Mouse (Mus musculus) T-cell, adult 2 months (primary cell): ENCODE data around the gene Cnpy4.
"Not testable (repeated sequence)": the region's sequence is repeated elsewhere in the genome, so short reads cannot be mapped to it uniquely, and the experiment has no call there.

ENCODE experiments used
- DNase-seq: peaks from one replicate; pipeline ENCODE4 v3.0.0; 2022; ENCODE audit warnings: low spot score

Cnpy4 gene

GRCm38 (mm10) chr5:138202086-138202485 lies 14.8 kb downstream of the Cnpy4 start:
- no peak for DNase-seq

DNA sequence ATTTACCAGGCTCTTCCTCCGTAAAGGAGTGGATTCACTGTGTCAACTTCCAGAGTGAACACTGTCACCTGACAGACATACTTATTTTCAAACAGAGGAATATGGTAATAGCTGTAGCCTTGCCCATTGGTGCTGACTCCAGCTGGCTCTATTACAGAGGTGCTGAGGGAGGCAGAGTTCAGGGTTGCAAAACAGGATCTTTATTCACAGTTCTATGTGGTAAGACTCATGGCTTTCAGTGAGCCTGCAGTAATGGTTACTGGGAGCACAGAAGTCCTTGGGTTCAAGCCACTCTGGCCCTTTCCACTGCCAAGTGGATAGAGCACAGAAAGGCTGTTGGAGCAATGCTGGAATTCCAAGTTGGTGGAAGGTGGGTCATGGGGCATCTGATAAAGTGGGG lies 20.0 kb downstream of the Cnpy4 start:
- no peak for DNase-seq

DNA sequence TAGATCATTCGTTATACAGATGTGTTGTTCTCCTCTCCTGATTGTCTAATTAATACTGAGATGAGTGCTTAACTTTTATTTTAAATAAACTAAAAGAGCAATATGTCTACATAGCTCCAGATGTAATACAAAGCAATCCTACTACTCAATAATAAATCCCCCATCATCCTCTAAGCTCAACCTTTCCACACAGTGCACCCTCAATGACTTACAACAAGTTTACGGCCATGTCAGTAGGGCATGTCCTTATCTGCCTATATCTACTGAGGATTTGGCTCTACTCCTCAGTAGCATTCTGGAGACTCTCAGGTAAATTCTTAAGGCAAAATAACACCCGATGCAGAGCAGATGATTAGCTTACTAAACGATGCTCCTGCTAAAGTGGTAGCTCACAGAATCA lies 20.6 kb downstream of the Cnpy4 start:
- DNase-seq = no peak

DNA sequence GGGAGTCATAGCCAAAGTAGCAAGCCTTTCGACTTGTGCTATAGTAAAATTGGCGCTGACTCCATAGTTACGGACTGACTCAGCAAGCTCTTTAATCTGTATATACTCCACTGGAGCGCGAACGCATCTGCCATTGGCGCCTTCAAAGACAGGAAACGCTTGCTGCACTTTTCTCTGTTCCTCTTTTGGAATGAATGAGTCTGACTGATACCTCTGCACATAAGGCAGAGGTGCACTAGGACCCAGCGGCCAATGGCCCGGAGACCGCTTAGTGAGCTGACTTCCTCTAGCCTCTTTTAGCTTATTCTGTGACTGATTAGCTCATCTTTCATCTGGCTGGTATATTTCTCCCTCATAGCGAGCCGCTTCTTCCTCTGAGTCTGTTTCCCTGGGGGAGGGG lies 29.3 kb downstream of the Cnpy4 start:
- not testable (repeated sequence) for DNase-seq

DNA sequence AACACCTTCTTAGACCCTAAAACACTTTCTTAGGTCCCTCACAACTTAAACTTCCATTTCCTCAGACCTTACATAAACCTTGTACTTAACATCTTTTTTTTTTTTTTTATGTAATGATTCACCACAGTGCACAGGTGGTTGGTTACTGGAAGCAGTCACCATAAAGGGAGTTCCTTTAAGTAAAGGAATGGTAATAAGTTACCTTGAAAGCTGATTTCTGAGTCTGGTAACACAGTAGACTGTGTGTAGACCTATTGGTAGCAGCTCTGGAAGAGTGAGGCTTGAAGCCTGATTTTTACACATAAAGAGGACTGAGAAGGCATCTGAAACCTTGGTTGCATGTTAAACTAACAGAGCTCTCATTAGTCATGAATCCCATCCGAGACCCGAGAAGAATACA lies 32.6 kb downstream of the Cnpy4 start:
- no peak for DNase-seq

GRCm38 (mm10) chr5:138222111-138222510 lies 34.8 kb downstream of the Cnpy4 start:
- DNase-seq = peak; percentile 63

DNA sequence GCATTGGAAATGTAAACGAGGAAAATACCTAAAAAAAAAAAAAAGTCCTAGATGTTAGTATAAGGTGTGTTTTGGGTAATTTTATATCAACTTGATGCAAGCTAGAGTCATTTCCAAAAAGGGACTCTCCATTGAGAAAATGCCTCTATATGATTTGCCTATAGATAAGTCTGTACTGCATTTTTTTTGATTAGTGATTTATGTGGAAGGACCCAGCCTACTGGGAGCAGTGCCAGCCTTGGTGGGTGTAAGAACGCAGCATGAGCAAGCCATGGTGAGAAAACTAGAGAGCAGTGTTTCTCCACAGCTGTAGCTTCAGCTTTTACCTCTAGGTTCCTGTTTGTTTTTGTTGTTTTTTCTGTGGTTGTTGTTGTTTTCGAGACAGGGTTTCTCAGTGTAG lies 36.0 kb downstream of the Cnpy4 start:
- no peak for DNase-seq

GRCm38 (mm10) chr5:138225700-138226099 lies 38.4 kb downstream of the Cnpy4 start, which contains the start of gene Nxpe5:
Gene Nxpe5 (plus strand): TSS chr5:138225898.
- no peak for DNase-seq

DNA sequence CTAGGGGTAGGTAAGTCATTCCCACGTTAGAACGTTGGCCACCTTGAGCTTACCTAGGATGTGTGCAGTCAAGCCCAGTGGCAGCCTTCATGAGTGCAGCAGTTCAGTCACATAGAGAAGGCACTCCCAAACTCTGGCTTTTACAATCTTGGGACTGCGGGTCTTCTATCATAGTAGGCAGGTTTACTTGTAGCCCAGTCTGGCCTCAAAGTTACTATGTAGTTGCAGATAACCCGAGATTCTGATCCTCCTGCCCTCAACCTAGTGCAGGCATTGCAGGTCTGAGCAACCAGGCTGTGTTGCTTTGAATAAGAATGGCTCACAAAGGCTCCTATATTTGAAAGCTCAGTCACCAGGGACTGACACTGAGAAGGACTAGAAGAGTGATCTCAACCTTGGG lies 39.2 kb downstream of the Cnpy4 start:
- DNase-seq = no peak

DNA sequence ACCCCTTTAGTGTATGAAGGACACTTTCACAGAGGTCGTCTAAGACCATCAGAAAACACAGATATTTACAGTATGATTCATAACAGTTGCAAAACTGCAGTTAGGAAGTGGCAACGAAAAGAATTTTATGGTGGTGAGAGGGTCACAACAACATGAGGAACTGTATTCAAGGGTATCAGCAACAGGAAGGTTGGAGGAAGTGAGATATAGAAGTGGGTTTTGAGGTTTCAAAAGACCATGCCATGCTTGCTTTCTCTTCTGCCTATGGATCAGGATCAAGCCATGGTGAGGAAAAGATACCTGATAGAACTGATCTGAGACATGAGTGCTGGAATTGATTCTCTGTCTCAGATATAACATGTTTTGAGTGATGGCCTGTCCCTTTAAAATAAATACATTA lies 40.1 kb downstream of the Cnpy4 start:
- DNase-seq = no peak

DNA sequence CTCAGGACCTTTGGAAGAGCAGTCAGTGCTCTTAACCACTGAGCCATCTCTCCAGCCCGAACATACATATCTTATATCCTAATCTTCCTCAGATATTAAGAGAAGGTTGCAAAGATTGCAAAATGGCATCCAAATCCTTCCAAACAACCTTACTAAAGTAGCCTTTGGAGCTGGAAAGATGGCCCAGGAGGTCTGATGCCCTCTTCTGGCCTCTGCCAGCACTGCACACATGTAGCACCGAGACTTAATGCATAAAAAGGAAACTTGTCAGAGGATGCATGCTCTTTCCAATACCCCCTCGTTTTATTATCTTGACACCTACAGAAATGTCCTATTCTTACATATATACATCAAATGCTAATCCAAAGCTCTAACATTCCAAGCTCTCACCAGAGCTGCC lies 40.7 kb downstream of the Cnpy4 start:
- DNase-seq = peak; percentile 15

- DNase-seq = no peak
These were observed 42.2 kb downstream of the Cnpy4 start for GRCm38 (mm10) chr5:138229511-138229910.

DNA sequence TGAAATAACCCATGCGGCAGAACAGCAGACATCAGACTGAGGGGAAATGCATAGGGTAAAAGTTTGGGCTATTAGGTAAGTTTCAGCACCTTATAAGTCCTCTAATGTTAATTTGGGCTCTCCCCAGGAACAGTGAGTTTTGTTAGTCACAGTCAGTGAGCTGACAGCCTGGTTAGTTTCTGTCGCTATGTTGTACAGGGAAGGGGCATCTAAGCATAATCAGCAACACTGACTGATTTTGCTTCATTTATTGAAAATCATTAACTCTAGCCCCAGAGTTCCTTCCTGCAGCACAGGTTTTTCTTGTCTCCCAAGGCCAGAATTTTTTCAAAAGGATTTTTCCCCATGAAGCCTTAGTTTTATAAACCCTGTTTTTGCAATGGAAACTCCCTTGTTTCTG lies 46.5 kb downstream of the Cnpy4 start:
- DNase-seq = no peak

DNA sequence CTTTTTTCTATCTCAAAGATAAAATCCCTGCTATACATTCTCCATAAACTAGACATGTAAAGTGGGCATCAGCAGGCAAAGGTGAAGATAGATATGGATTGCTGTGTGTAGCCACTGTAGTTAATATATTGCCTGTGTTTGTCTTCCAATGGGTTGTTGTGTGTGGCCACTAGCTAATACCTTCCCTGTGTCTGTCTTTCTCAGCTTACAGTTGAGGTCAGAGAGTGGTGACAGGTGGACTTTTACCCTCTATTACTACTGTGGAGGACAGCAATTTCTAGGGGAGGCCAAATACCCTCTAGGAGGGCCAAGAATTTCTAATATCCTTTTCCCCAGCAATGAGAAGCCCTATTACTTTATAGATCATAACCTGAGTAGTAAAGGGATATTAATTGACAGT lies 46.9 kb downstream of the Cnpy4 start:
- no peak for DNase-seq

- no peak for DNase-seq
These were observed 54.2 kb downstream of the Cnpy4 start for GRCm38 (mm10) chr5:138241511-138241910.
